Mouse (Mus musculus) forebrain, embryonic 14.5 days (tissue): Measurements from ENCODE around the gene Fgfr2. TPM values are rescaled to one million over a fixed set of nuclear protein-coding genes. Genes with fewer than 3 reads are reported as not detected.

ENCODE experiments used
- ATAC-seq: fragments of 200-750 bp; cut with Nextera tagmentation; 2 replicates; pipeline ENCODE4 v1.8.0; 2017; ENCODE audit warnings: mild to moderate bottlenecking, moderate library complexity
- DNase-seq: peaks from one replicate; pipeline ENCODE4 v3.0.0-alpha.2; 2015; ENCODE audit warnings: low spot score
- H3K27ac ChIP-seq: fragments of 300-500 bp; sonication (generic); 2 replicates; pipeline ENCODE4 v1.5.1; 2014; ENCODE audit warnings: low read depth, mild to moderate bottlenecking, control low read depth, low read length, moderate library complexity
- H3K27me3 ChIP-seq: fragments of 300-500 bp; sonication (generic); replicated peaks from 2 replicates; pipeline ENCODE4 v1.6.1; 2014; ENCODE audit warnings: low read length, control low read depth, mixed read lengths; ENCODE audit not compliant: control insufficient read depth, insufficient read depth
- H3K36me3 ChIP-seq: fragments of 300-500 bp; sonication (generic); 2 replicates; pipeline ENCODE4 v1.6.1; 2014; ENCODE audit warnings: low read length, control low read depth; ENCODE audit not compliant: control insufficient read depth, insufficient read depth
- H3K4me1 ChIP-seq: fragments of 300-500 bp; sonication (generic); 2 replicates; pipeline ENCODE4 v1.6.1; 2014; ENCODE audit warnings: antibody characterized with exemption, low read length, control low read depth; ENCODE audit not compliant: control insufficient read depth, insufficient read depth
- H3K4me2 ChIP-seq: fragments of 300-500 bp; sonication (generic); 2 replicates; pipeline ENCODE4 v1.6.1; 2014; ENCODE audit warnings: mild to moderate bottlenecking, control low read depth, low read length
- H3K4me3 ChIP-seq: fragments of 300-500 bp; sonication (generic); 2 replicates; pipeline ENCODE4 v1.5.1; 2014; ENCODE audit warnings: low read depth, low read length, control low read depth
- H3K9ac ChIP-seq: fragments of 300-500 bp; sonication (generic); 2 replicates; pipeline ENCODE4 v1.6.1; 2014; ENCODE audit warnings: mild to moderate bottlenecking, low read length, control low read depth, moderate library complexity
- H3K9me3 ChIP-seq: fragments of 300-500 bp; sonication (generic); replicated peaks from 2 replicates; pipeline ENCODE4 v1.6.1; 2016; ENCODE audit warnings: low read length, control low read depth, mixed read lengths; ENCODE audit not compliant: control insufficient read depth
- WGBS: fragments of 180-500 bp; shearing (Covaris S2); extraction: QIAGEN DNeasy Blood & Tissue Kit; methylation state at CpG from one replicate; pipeline ENCODE4 v1.1.7; 2014; 5-methylcytosine and 5-hydroxymethylcytosine counted together
- polyA plus RNA-seq: library from polyadenylated mRNA; unstranded; fragments of >200 nt; fragmentation: Nextera tagmentation; extraction: Ambion mirVana; gene quantifications from 2 replicates; pipeline ENCODE4 v1.2.1, GENCODE M21; 2014

Gene Fgfr2
- polyA plus RNA-seq, 1 experiment from 2014 or later, result 35.9 TPM

DNA sequence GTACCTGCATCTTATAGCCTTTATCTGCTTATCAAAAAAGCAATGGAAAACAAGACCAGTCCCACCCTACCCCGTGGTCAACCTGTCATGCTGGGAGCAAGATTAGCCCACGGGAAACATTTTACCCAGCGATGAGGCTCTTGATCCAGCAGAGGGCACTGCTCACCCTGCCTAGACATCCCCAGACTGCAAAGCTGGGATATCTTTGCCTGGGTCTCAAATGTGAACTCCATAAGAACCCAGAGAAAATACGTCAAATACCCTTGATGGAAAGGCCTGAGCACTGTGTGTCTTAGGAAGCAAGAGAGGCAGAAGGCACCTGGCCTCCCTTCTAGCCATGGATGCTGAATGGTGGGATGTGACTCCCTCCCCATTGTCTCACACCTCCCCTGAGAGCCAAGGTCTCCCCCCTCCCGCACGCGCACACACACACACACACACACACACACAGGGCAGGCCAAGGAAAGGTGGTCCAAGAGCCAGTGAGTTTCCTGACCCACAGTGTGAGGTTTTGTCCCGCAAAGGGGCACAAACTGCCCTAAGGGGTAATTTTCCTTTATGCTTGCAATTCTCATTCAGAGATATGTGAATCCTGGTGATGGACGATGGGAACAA, 90.5 kb downstream of the Fgfr2 start:
- H3K4me2 ChIP-seq, result no peak overlapping the region
- H3K9me3 ChIP-seq, result no peaks in the 10 kb centered on the region
- peaks cover 14% of the 10 kb centered on the region for H3K4me1 ChIP-seq
- peak; percentile 86 for DNase-seq
- H3K36me3 ChIP-seq, result 0 out of 2 replicates have a peak, but pooled peaks cover 5% of the 10 kb centered on the region
- H3K4me3 ChIP-seq, result no peak overlapping the region
- no peak overlapping the region for H3K9ac ChIP-seq
- ATAC-seq, result peak; percentile 75
- WGBS, result 42% methylated on average over 9 of the region's 9 CpGs
- no peak overlapping the region for H3K27ac ChIP-seq
- no peaks in the 10 kb centered on the region for H3K27me3 ChIP-seq

DNA sequence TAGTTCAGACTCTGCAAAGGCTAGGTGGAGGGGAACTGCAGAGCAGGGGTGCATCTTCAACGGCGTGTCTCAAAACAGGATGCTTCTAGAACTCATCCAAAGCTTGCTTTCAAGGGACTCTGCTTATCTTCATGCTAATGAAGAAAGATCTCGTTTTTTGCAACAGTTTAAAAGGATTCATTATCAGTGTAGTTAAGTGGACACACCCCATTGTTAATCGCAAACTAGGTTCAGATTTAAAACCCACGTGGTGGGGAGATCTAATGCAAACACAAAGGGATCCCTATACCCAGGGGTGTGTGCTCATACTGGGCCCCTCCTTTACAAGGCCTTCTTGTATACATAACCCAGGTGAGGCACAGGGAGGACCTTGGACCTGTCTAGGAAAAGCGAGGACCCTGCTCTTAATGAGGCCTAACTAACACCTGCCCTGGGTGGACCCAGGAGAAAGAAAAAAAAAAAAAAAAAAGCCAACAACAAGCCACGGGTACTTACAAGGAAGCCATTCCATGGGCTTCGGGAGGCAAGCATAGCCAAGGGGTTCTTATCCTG, 93.6 kb downstream of the Fgfr2 start:
- H3K36me3 ChIP-seq, result 0 out of 2 replicates have a peak, but pooled peaks cover 5% of the 10 kb centered on the region
- H3K27me3 ChIP-seq, result no peaks in the 10 kb centered on the region
- ATAC-seq (no peak), DNase-seq (no peak)
- WGBS, result 75% methylated on average over 8 of the region's 8 CpGs
- H3K4me1 ChIP-seq, result peaks cover 14% of the 10 kb centered on the region
- no peak overlapping the region for H3K9ac ChIP-seq
- no peaks in the 10 kb centered on the region for H3K9me3 ChIP-seq
- H3K4me2 ChIP-seq, result no peak overlapping the region
- no peak overlapping the region for H3K4me3 ChIP-seq
- no peak overlapping the region for H3K27ac ChIP-seq

DNA sequence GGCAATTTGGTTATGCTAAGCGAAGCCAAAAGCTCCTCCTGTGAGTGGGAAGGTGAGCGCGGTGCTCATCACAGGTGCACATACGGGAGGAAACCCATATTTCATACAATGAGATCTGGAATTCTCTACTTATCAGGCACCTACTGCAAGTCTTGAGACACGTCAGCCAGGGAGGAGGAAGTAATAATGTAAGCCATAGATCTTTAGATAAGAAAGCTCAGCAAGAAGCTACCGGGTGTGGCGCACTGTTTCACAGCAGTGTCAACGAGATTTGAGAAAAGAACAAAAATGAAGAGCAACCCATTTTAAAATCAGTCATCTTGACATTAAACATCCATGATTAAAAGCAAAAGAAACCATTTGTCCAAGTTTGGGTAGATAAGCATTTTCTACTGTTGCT, 94.1 kb downstream of the Fgfr2 start:
- DNase-seq (no peak), ATAC-seq (no peak)
- no peaks in the 10 kb centered on the region for H3K27me3 ChIP-seq
- WGBS, result 94% methylated on average over 8 of the region's 8 CpGs
- H3K36me3 ChIP-seq, result 0 out of 2 replicates have a peak, but pooled peaks cover 5% of the 10 kb centered on the region
- no peaks in the 10 kb centered on the region for H3K9me3 ChIP-seq
- no peak overlapping the region for H3K9ac ChIP-seq
- peaks cover 14% of the 10 kb centered on the region for H3K4me1 ChIP-seq
- no peak overlapping the region for H3K4me2 ChIP-seq
- H3K27ac ChIP-seq, result no peak overlapping the region
- H3K4me3 ChIP-seq, result no peak overlapping the region

DNA sequence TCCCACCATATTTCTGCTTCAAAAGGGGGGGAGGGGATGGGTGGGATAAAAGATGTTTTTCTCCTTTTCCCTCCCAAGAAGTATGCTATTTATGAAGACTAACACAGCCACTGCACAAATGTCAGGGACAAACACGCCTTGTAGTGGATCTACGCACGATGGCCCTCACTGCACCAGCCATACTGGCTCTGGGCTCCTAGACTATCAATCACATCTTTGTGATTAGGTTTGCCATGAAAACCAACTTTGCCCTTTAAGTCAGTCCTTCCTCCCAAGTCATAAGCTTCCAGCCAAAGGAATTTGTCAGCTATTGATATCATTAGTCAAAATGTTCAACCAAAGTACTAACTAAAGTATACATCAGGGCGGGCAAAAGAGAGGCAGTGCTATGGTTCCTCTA, 95.2 kb downstream of the Fgfr2 start:
- Histone ChIP-seq H3K27me3 (no peaks in the 10 kb centered on the region), H3K27ac (no peak overlapping the region), H3K36me3 (0 out of 2 replicates have a peak, but pooled peaks cover 5% of the 10 kb centered on the region), H3K9me3 (no peaks in the 10 kb centered on the region), H3K9ac (no peak overlapping the region), H3K4me3 (no peak overlapping the region), H3K4me1 (peaks cover 7% of the 10 kb centered on the region; the same call in 1 of the 2 replicates), H3K4me2 (no peak overlapping the region)
- no peak for ATAC-seq
- DNase-seq, result no peak
- 95% methylated on average over 4 of the region's 4 CpGs for WGBS

DNA sequence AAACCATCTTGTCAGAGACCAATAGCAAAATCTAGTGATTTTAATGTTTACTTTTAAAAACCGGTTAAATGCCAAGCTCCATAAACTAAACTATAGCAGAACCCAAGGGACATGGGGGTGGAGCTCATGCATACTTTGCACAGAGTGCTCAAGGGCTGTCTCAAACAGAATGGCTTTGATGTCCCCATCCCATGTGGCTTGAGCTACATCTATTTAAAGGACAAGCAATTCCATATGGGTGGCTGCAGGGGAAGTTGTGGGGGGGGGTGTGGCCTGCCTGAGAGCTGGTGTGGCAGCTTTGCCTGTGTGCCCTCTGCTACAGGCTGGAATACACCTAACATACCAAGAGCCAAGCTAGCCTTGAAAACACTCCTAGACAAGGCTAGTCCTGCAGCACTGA, 98.5 kb downstream of the Fgfr2 start:
- WGBS, result 89% methylated on average over 1 of the region's 1 CpGs

DNA sequence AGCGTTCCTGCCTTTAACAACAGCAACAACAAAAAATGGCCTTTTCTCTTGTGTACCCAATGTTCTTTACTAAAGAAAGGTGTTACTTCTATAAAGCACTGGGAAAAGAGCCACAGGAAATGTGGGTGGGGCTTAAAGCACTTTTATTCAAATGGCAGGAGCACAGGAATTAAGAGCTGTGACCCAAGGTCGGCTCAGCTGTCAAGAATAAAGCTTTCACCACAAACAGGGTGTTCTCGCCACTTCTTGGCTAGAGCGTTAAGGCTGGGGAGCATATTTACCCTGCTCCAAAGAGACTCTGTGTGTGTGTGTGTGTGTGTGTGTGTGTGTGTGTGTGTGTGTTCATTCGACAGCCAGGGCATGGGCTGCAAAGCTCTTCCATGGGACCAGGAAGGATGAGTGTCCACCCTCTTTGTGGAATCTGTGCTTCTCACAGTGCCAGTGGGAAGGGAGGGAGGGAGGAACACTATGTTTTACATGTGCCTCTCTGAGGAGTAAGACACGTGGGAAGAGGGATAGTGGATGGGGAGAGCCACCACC, 103.6 kb downstream of the Fgfr2 start:
- Histone ChIP-seq H3K36me3 (no peaks in the 10 kb centered on the region), H3K4me3 (no peak overlapping the region), H3K9ac (no peak overlapping the region), H3K27me3 (no peaks in the 10 kb centered on the region), H3K9me3 (no peaks in the 10 kb centered on the region), H3K4me2 (no peak overlapping the region), H3K27ac (0 out of 2 replicates have a peak overlapping the region, but pooled peaks have one; percentile 3), H3K4me1 (peaks cover 40% of the 10 kb centered on the region)
- DNase-seq, result peak; percentile 44
- 16% methylated on average over 6 of the region's 6 CpGs for WGBS
- 0 out of 2 replicates have a peak, but pooled peaks have one; percentile 30 for ATAC-seq

More for the DNA sequence above, 98.5 kb downstream of the Fgfr2 start:
- no peak for DNase-seq
- Histone ChIP-seq H3K4me3 (no peak overlapping the region), H3K9ac (no peak overlapping the region), H3K4me2 (no peak overlapping the region), H3K36me3 (0 out of 2 replicates have a peak, but pooled peaks cover 5% of the 10 kb centered on the region), H3K9me3 (no peaks in the 10 kb centered on the region), H3K4me1 (peaks cover 14% of the 10 kb centered on the region; the same call in 1 of the 2 replicates), H3K27me3 (no peaks in the 10 kb centered on the region), H3K27ac (no peak overlapping the region)
- ATAC-seq, result no peak

DNA sequence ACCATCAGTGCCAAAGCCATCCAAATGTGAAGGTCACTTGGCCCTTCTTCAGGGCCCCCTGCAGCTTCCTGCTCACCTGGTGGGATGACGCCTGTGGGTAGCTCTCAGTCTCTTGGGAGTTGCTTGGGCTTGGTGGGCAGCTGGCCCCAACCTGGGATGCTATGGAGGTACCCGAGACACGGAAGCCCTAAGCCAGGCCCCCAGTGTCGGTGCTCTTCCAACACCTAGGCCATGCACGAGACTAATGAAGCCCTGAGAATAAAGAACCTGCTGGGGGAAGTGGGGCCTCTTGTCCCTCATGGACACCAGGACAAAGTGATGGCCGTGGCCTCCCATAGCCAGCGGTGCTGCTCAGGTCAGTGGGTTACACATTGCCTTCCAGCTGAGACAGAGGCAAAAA, 104.2 kb downstream of the Fgfr2 start:
- H3K4me3 ChIP-seq, result no peak overlapping the region
- DNase-seq (no peak), ATAC-seq (no peak)
- no peaks in the 10 kb centered on the region for H3K9me3 ChIP-seq
- H3K9ac ChIP-seq, result no peak overlapping the region
- peaks cover 44% of the 10 kb centered on the region for H3K4me1 ChIP-seq
- no peaks in the 10 kb centered on the region for H3K27me3 ChIP-seq
- 69% methylated on average over 7 of the region's 7 CpGs for WGBS
- H3K4me2 ChIP-seq, result no peak overlapping the region
- H3K36me3 ChIP-seq, result no peaks in the 10 kb centered on the region
- H3K27ac ChIP-seq, result no peak overlapping the region

DNA sequence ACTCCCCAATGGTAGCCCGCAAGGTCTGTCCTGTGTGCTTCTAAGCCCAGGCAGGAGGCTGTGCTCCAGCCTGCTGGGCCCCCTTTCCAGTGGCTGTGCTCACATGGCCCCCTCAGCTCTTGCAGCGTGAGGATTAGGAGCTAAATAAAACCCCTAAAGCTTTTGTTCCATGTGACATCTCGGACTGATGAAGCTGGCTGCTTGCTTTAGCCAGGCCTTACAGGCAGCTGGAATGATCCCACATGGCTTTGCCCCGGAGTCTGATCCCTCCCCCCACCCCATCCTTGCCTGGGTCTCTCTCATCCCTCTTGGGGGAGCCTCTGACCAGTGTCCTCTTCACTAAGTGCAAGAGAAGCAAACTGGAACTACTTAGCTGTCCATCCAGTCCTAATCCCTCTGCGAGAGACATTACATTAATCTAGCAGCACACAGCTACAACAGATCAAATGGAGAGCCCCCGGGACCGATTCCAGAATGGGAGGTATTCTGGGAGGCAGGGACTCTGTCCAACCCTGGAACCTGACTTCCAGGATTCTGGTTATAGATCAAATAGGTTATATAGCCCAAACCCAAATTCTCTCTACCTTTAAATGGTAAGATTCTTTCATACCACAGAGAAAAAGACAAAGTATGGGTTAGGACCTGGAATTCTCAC, 107.6 kb downstream of the Fgfr2 start:
- DNase-seq (peak; percentile 59), ATAC-seq (0 out of 2 replicates have a peak, but pooled peaks have one; percentile 21)
- no peak overlapping the region for H3K4me3 ChIP-seq
- peak overlapping the region; percentile 10; the same call in 1 of the 2 replicates for H3K9ac ChIP-seq
- H3K36me3 ChIP-seq, result 0 out of 2 replicates have a peak, but pooled peaks cover 3% of the 10 kb centered on the region
- H3K27ac ChIP-seq, result peak overlapping the region; percentile 15; the same call in 1 of the 2 replicates
- WGBS, result 6% methylated on average over 7 of the region's 7 CpGs
- H3K27me3 ChIP-seq, result no peaks in the 10 kb centered on the region
- peaks cover 68% of the 10 kb centered on the region for H3K4me1 ChIP-seq
- H3K4me2 ChIP-seq, result no peak overlapping the region; the same call in 1 of the 2 replicates
- no peaks in the 10 kb centered on the region for H3K9me3 ChIP-seq
